Mouse (Mus musculus) stomach, postnatal 0 days (tissue): ENCODE measurements at regions not wholly inside any gene's neighbourhood (a gene's known extent, or its start where the extent isn't known, plus 50 kb on each side); places are given as distances from the start of the nearest gene placed in this dataset.

Experiments used
- ATAC-seq: fragments of 200-750 bp; cut with Nextera tagmentation; 2 replicates; pipeline ENCODE4 v1.8.0; 2017; ENCODE audit not compliant: low FRiP score, low TSS enrichment
- DNase-seq: peaks from one replicate; pipeline ENCODE4 v3.0.0-alpha.2; 2016; ENCODE audit warnings: low spot score
- H3K27ac ChIP-seq: fragments of 300-500 bp; sonication (generic); replicated peaks from 2 replicates; pipeline ENCODE4 v1.5.1; 2014; ENCODE audit warnings: mild to moderate bottlenecking, control low read depth
- H3K27me3 ChIP-seq: fragments of 300-500 bp; sonication (generic); 2 replicates; pipeline ENCODE4 v1.6.1; 2014; ENCODE audit warnings: low read length; ENCODE audit not compliant: control insufficient read depth, insufficient read depth
- H3K36me3 ChIP-seq: fragments of 300-500 bp; sonication (generic); 2 replicates; pipeline ENCODE4 v1.6.1; 2014; ENCODE audit warnings: low read length, mixed read lengths; ENCODE audit not compliant: control insufficient read depth, insufficient read depth
- H3K4me1 ChIP-seq: fragments of 300-500 bp; sonication (generic); replicated peaks from 2 replicates; pipeline ENCODE4 v1.6.1; 2014; ENCODE audit warnings: antibody characterized with exemption; ENCODE audit not compliant: control insufficient read depth, insufficient read depth
- H3K4me2 ChIP-seq: fragments of 300-500 bp; sonication (generic); replicated peaks from 2 replicates; pipeline ENCODE4 v1.6.1; 2014; ENCODE audit warnings: low read depth, mild to moderate bottlenecking, control low read depth, moderate library complexity
- H3K4me3 ChIP-seq: fragments of 300-500 bp; sonication (generic); 2 replicates; pipeline ENCODE4 v1.5.1; 2014; ENCODE audit warnings: low read depth, low read length, control low read depth
- H3K9ac ChIP-seq: fragments of 300-500 bp; sonication (generic); 2 replicates; pipeline ENCODE4 v1.6.1; 2014; ENCODE audit warnings: mild to moderate bottlenecking, low read length, control low read depth, mixed read lengths
- H3K9me3 ChIP-seq: fragments of 300-500 bp; sonication (generic); 2 replicates; pipeline ENCODE4 v1.6.1; 2016; ENCODE audit warnings: low read length; ENCODE audit not compliant: control insufficient read depth
- CTCF ChIP-seq: IDR thresholded peaks from 2 replicates; pipeline ENCODE4 v1.5.1; 2016; ENCODE audit warnings: antibody characterized with exemption, low read depth, mild to moderate bottlenecking, moderate library complexity
- EP300 ChIP-seq: optimal IDR thresholded peaks from 2 replicates; pipeline ENCODE3; 2016; ENCODE audit warnings: antibody characterized with exemption
- whole genome bisulfite sequencing: fragments of 180-500 bp; shearing (Covaris S2); extraction: QIAGEN DNeasy Blood & Tissue Kit; methylation state at CpG from one replicate; pipeline ENCODE4 v1.1.7; 2014; 5-methylcytosine and 5-hydroxymethylcytosine counted together

- H3K9ac ChIP-seq: no peak overlapping the region
- TF ChIP-seq CTCF (no peak), EP300 (no peak)
- no peaks in the 10 kb centered on the region for H3K27me3 ChIP-seq
- no peak for ATAC-seq
- H3K4me3 ChIP-seq: no peak overlapping the region
- DNase-seq: no peak
- WGBS: 80% methylated on average over 5 of the region's 5 CpGs
- no peaks in the 10 kb centered on the region for H3K36me3 ChIP-seq
- H3K4me2 ChIP-seq: no peak overlapping the region
- H3K9me3 ChIP-seq: no peaks in the 10 kb centered on the region
- no peak overlapping the region for H3K27ac ChIP-seq
- H3K4me1 ChIP-seq: no peaks in the 10 kb centered on the region
Measured at GRCm38 (mm10) chr3:28183061-28183762, 79.8 kb upstream of the Tnik start.

- H3K36me3 ChIP-seq: no peaks in the 10 kb centered on the region
- ATAC-seq (no peak), DNase-seq (no peak)
- no peak overlapping the region for H3K27ac ChIP-seq
- H3K9me3 ChIP-seq: no peaks in the 10 kb centered on the region
- TF ChIP-seq EP300: no peak
- no peak for TF ChIP-seq CTCF
- no peak overlapping the region for H3K9ac ChIP-seq
- no peak overlapping the region for H3K4me3 ChIP-seq
- no peak overlapping the region for H3K4me2 ChIP-seq
- no peaks in the 10 kb centered on the region for H3K27me3 ChIP-seq
- no peaks in the 10 kb centered on the region for H3K4me1 ChIP-seq
- 70% methylated on average over 1 of the region's 1 CpGs for WGBS
Measured at GRCm38 (mm10) chr3:28185518-28185917, 77.5 kb upstream of the Tnik start.

GRCm38 (mm10) chr3:28185918-28186317 is 77.1 kb upstream of the Tnik start:
- H3K4me2 ChIP-seq: no peak overlapping the region
- no peak overlapping the region for H3K27ac ChIP-seq
- H3K36me3 ChIP-seq: no peaks in the 10 kb centered on the region
- H3K27me3 ChIP-seq: no peaks in the 10 kb centered on the region
- no peaks in the 10 kb centered on the region for H3K9me3 ChIP-seq
- H3K9ac ChIP-seq: no peak overlapping the region
- WGBS: 44% methylated on average over 2 of the region's 2 CpGs
- no peak for TF ChIP-seq CTCF
- TF ChIP-seq EP300: no peak
- no peaks in the 10 kb centered on the region for H3K4me1 ChIP-seq
- H3K4me3 ChIP-seq: no peak overlapping the region
- DNase-seq (no peak), ATAC-seq (no peak)

- Histone ChIP-seq H3K27me3 (no peaks in the 10 kb centered on the region), H3K4me1 (no peaks in the 10 kb centered on the region), H3K4me2 (no peak overlapping the region), H3K27ac (no peak overlapping the region), H3K36me3 (no peaks in the 10 kb centered on the region), H3K4me3 (no peak overlapping the region), H3K9ac (no peak overlapping the region), H3K9me3 (no peaks in the 10 kb centered on the region)
- TF ChIP-seq CTCF: no peak
- no peak for TF ChIP-seq EP300
- WGBS: 76% methylated on average over 2 of the region's 2 CpGs
- ATAC-seq (no peak), DNase-seq (no peak)
Measured at GRCm38 (mm10) chr3:28189371-28189770, 73.6 kb upstream of the Tnik start.

GRCm38 (mm10) chr3:28190243-28190642 is 72.8 kb upstream of the Tnik start:
- H3K9me3 ChIP-seq: no peaks in the 10 kb centered on the region
- H3K9ac ChIP-seq: no peak overlapping the region
- no peaks in the 10 kb centered on the region for H3K4me1 ChIP-seq
- DNase-seq (no peak), ATAC-seq (no peak)
- H3K27me3 ChIP-seq: no peaks in the 10 kb centered on the region
- H3K4me3 ChIP-seq: no peak overlapping the region
- no peaks in the 10 kb centered on the region for H3K36me3 ChIP-seq
- no peak overlapping the region for H3K27ac ChIP-seq
- H3K4me2 ChIP-seq: no peak overlapping the region
- 79% methylated on average over 6 of the region's 6 CpGs for WGBS
- TF ChIP-seq EP300: no peak
- TF ChIP-seq CTCF: no peak

GRCm38 (mm10) chr3:28194388-28194970 is 68.5 kb upstream of the Tnik start:
- 22% methylated on average over 4 of the region's 4 CpGs for WGBS
- no peak for DNase-seq

More at GRCm38 (mm10) chr3:28194388-28194970, 68.5 kb upstream of the Tnik start:
- no peak overlapping the region for H3K4me2 ChIP-seq
- H3K27me3 ChIP-seq: no peaks in the 10 kb centered on the region
- no peak overlapping the region for H3K27ac ChIP-seq
- H3K4me1 ChIP-seq: no peaks in the 10 kb centered on the region
- no peaks in the 10 kb centered on the region for H3K36me3 ChIP-seq
- no peaks in the 10 kb centered on the region for H3K9me3 ChIP-seq
- H3K9ac ChIP-seq: no peak overlapping the region
- ATAC-seq: no peak
- TF ChIP-seq EP300: no peak
- H3K4me3 ChIP-seq: no peak overlapping the region
